ENCODE assay signal across 9 mouse cellular contexts in genomic region chr2:147362316-147362715, GRCm38 (mm10). TPM values are rescaled to one million over a fixed set of nuclear protein-coding genes. Genes with fewer than 3 reads are reported as not detected.
A peak's percentile ranks its signal among the peaks of the same experiment; 100 is the strongest.
DNase-seq lines count a peak whose midpoint lies in the region; ATAC-seq and TF ChIP-seq lines count a peak whose summit lies in the region.
"Had no signal": no experiment of that assay in that cellular context is flagged by ENCODE, and none has a peak within 500 bp of the region (broad histone marks: within the 10 kb centered on the region; RNA-seq: fewer than 3 reads in every experiment).

No protein-coding gene starts in this region.

- under 1% methylated on average over 18 of the region's 18 CpGs for WGBS in hindbrain, embryonic 12.5 days
- WGBS in lung, embryonic 14.5 days = under 1% methylated on average over 18 of the region's 18 CpGs

- no peak overlapping the region for H3K4me3 ChIP-seq in layer of hippocampus, adult 2 months
- H3K4me3 ChIP-seq in hindbrain, embryonic 12.5 days = 0 out of 2 replicates have a peak overlapping the region, but pooled peaks have one; percentile 11
- H3K4me3 ChIP-seq in lung, embryonic 14.5 days (ENCODE audit: low read depth, low read length) = peak overlapping the region; percentile 9; the same call in 1 of the 2 replicates
- H3K4me3 ChIP-seq: liver, embryonic 15.5 days had no signal

- H3K4me2 ChIP-seq in hindbrain, embryonic 12.5 days (replicated peaks) = no peak overlapping the region
- 0 out of 2 replicates have a peak overlapping the region, but pooled peaks have one; percentile 12 for H3K4me2 ChIP-seq in lung, embryonic 14.5 days
- H3K4me2 ChIP-seq: liver, embryonic 15.5 days had no signal

- no peak overlapping the region for H3K9ac ChIP-seq in hindbrain, embryonic 12.5 days
- no peak overlapping the region for H3K9ac ChIP-seq in lung, embryonic 14.5 days
- H3K9ac ChIP-seq: liver, embryonic 15.5 days had no signal

- H3K9me3 ChIP-seq in hindbrain, embryonic 12.5 days (replicated peaks) = no peaks in the 10 kb centered on the region
- no peaks in the 10 kb centered on the region for H3K9me3 ChIP-seq in lung, embryonic 14.5 days (ENCODE audit: low read depth, low read length)
- H3K9me3 ChIP-seq: liver, embryonic 15.5 days had no signal

- H3K4me1 ChIP-seq in hindbrain, embryonic 12.5 days = peaks cover 6% of the 10 kb centered on the region; the same call in 1 of the 2 replicates
- no peaks in the 10 kb centered on the region for H3K4me1 ChIP-seq in lung, embryonic 14.5 days (ENCODE audit: insufficient read depth)
- H3K4me1 ChIP-seq: liver, embryonic 15.5 days had no signal

- H3K27ac ChIP-seq in layer of hippocampus, adult 2 months = no peak overlapping the region
- no peak overlapping the region for H3K27ac ChIP-seq in hindbrain, embryonic 12.5 days
- H3K27ac ChIP-seq in lung, embryonic 14.5 days (ENCODE audit: low read depth) = no peak overlapping the region
- H3K27ac ChIP-seq: liver, embryonic 15.5 days had no signal

- peaks cover 98% of the 10 kb centered on the region for H3K27me3 ChIP-seq in hindbrain, embryonic 12.5 days
- H3K27me3 ChIP-seq in lung, embryonic 14.5 days (ENCODE audit: insufficient read depth, low read length) = peaks cover 98% of the 10 kb centered on the region

- DNase-seq in layer of hippocampus, adult 2 months (ENCODE audit: low spot score in 2 of 2) = no peak
- no peak for DNase-seq in layer of hippocampus, adult 11-12 months (ENCODE audit: low spot score)
- DNase-seq in embryo, embryonic 11.5 days (ENCODE audit: low read depth, low spot score) = peak; percentile 64
- peak; percentile 82 for DNase-seq in lung, embryonic 14.5 days
- peak; percentile 43 for DNase-seq in yolk sac, embryonic 10.5 days (ENCODE audit: low spot score)
- DNase-seq in left cerebral cortex, adult 9 months (ENCODE audit: low spot score in 2 of 2) = no peak
- DNase-seq in adrenal gland, adult 2 months = no peak

- no peaks in the 10 kb centered on the region for H3K36me3 ChIP-seq in hindbrain, embryonic 12.5 days
- no peaks in the 10 kb centered on the region for H3K36me3 ChIP-seq in lung, embryonic 14.5 days (ENCODE audit: insufficient read depth)
- H3K36me3 ChIP-seq: liver, embryonic 15.5 days had no signal

- ATAC-seq in hindbrain, embryonic 12.5 days (ENCODE audit: low FRiP score) = peak; percentile 49; the same call in 1 of the 2 replicates
- ATAC-seq in lung, embryonic 14.5 days (ENCODE audit: insufficient read depth) = peak; percentile 71; the same call in 1 of the 2 replicates

- TF ChIP-seq CTCF in layer of hippocampus, adult 2 months (conservative IDR thresholded peaks at IDR 0.05) = peak; percentile 54
- peak; percentile 69 for TF ChIP-seq CTCF in lung, embryonic 14.5 days (IDR thresholded peaks at IDR 0.05; ENCODE audit: low read depth)

RNA-seq across cellular contexts. Expression of gene Pax1, which starts 0.6 kb away (rescaled TPM):
- total RNA-seq in layer of hippocampus, adult 2 months (2021) = under 1 TPM in 1 of 2 experiments, not detected in 1; 0.18 TPM
- polyA plus RNA-seq in hindbrain, embryonic 12.5 days (2016; fragmentation: Nextera tagmentation; extraction: Ambion mirVana) = 4.7 and 7.3 TPM in 2 replicates
- 0.07 TPM in 1 of 2 replicates, not detected in the other for polyA plus RNA-seq in lung, embryonic 14.5 days (2014; fragmentation: Nextera tagmentation; extraction: Ambion mirVana)
- total RNA-seq in adrenal gland, adult 2 months (2021) = not detected
- polyA plus RNA-seq in adrenal gland, adult 2 months (2012; rRNA removed) = not detected in 2 replicates
- polyA plus RNA-seq: liver, embryonic 15.5 days had no signal

Comparison
In these comparisons a context has a peak if more than half of its experiments do, and no peak if none do; other contexts are left out.
1. DNase-seq: peak in embryo, embryonic 11.5 days (single experiment), lung, embryonic 14.5 days (single experiment) and yolk sac, embryonic 10.5 days (single experiment); none in layer of hippocampus, adult 2 months (0 of 2), layer of hippocampus, adult 11-12 months (single experiment), left cerebral cortex, adult 9 months (0 of 2) and adrenal gland, adult 2 months (single experiment).